Mouse (Mus musculus): Measurements from ENCODE around the gene Nufip2.

- TF ChIP-seq GATA1 (IDR thresholded peaks at IDR 0.05; ENCODE audit: borderline replicate concordance, low read length) (no peak), CTCF (IDR thresholded peaks at IDR 0.05; ENCODE audit: low read depth, low read length) (no peak), POLR2AphosphoS5 (IDR thresholded peaks at IDR 0.05; ENCODE audit: insufficient replicate concordance, low read depth, low read length) (no peak), TAL1 (conservative IDR thresholded peaks at IDR 0.05; ENCODE audit: low read depth, low read length) (no peak)
These were observed 104.3 kb downstream of the Nufip2 start for GRCm38 (mm10) chr11:77790286-77790685.

Measured in G1E (cell line).